Mouse (Mus musculus): ENCODE measurements at regions not wholly inside any gene's neighbourhood (a gene's known extent, or its start where the extent isn't known, plus 50 kb on each side); places are given as distances from the start of the nearest gene placed in this dataset.

- DNase-seq: no peak
These were observed 181.1 kb downstream of the Wdr11 start for GRCm38 (mm10) chr7:129772540-129773331.

- DNase-seq: no peak
These were observed 182.7 kb downstream of the Wdr11 start for GRCm38 (mm10) chr7:129774261-129774861.

- no peak for DNase-seq
These were observed 183.5 kb downstream of the Wdr11 start for GRCm38 (mm10) chr7:129775189-129775588.

- DNase-seq: no peak
These were observed 187.3 kb downstream of the Wdr11 start for GRCm38 (mm10) chr7:129778842-129779421.

- DNase-seq: no peak
These were observed 188.3 kb downstream of the Wdr11 start for GRCm38 (mm10) chr7:129779939-129780338.

GRCm38 (mm10) chr7:129781756-129782155 is 190.1 kb downstream of the Wdr11 start:
- DNase-seq: no peak

- no peak for DNase-seq
These were observed 193.3 kb downstream of the Wdr11 start for GRCm38 (mm10) chr7:129784966-129785365.

- DNase-seq: no peak
These were observed 195.3 kb downstream of the Wdr11 start for GRCm38 (mm10) chr7:129787011-129787410.

GRCm38 (mm10) chr7:129787736-129788135 is 196.1 kb downstream of the Wdr11 start:
- no peak for DNase-seq

GRCm38 (mm10) chr7:129789461-129789860 is 197.8 kb downstream of the Wdr11 start:
- no peak for DNase-seq

GRCm38 (mm10) chr7:129790590-129791449 is 199.2 kb downstream of the Wdr11 start:
- DNase-seq: no peak

- no peak for DNase-seq
These were observed 199.8 kb downstream of the Wdr11 start for GRCm38 (mm10) chr7:129791450-129791820.

GRCm38 (mm10) chr7:129793733-129794132 is 202.1 kb downstream of the Wdr11 start:
- DNase-seq: no peak

GRCm38 (mm10) chr7:129794276-129794675 is 202.6 kb downstream of the Wdr11 start:
- no peak for DNase-seq

- DNase-seq: no peak
These were observed 206.9 kb downstream of the Wdr11 start for GRCm38 (mm10) chr7:129798525-129798924.

- DNase-seq: no peak
These were observed 208.8 kb downstream of the Wdr11 start for GRCm38 (mm10) chr7:129800461-129800867.

- no peak for DNase-seq
These were observed 209.8 kb downstream of the Wdr11 start for GRCm38 (mm10) chr7:129801431-129801847.

GRCm38 (mm10) chr7:129802168-129802567 is 210.5 kb downstream of the Wdr11 start:
- no peak for DNase-seq

GRCm38 (mm10) chr7:129805340-129805739 is 213.7 kb downstream of the Wdr11 start:
- DNase-seq: no peak

- no peak for DNase-seq
These were observed 218.5 kb downstream of the Wdr11 start for GRCm38 (mm10) chr7:129810141-129810540.

GRCm38 (mm10) chr7:129810565-129810964 is 218.9 kb downstream of the Wdr11 start:
- no peak for DNase-seq

GRCm38 (mm10) chr7:129814149-129814860 is 222.6 kb downstream of the Wdr11 start:
- DNase-seq: no peak

Data from liver (tissue).